Mouse (Mus musculus) lung, postnatal 25 days (tissue): Measurements from ENCODE around the gene Cldn34c2.
A peak's percentile ranks its signal among the peaks of the same experiment; 100 is the strongest.
"Not testable (repeated sequence)": the region's sequence is repeated elsewhere in the genome, so short reads cannot be mapped to it uniquely, and the experiment has no call there.

Experiments
- DNase-seq: peaks from one replicate; pipeline ENCODE4 v3.0.0; 2022; ENCODE audit warnings: low spot score

Gene Cldn34c2

GRCm38 (mm10) chrX:123581400-123581799, at the start of gene Cldn34c2:
Cldn34c2 (plus strand) TSS chrX:123581700.
- DNase-seq, result not testable (repeated sequence)

- DNase-seq, result not testable (repeated sequence)
Measured at GRCm38 (mm10) chrX:123551378-123551777, 30.1 kb upstream of the Cldn34c2 start.

- DNase-seq, result peak; percentile 0
Measured at GRCm38 (mm10) chrX:123612158-123612828, 30.8 kb downstream of the Cldn34c2 start.
